Mouse (Mus musculus) adrenal gland, adult 2 months (tissue): ENCODE results near the gene Cyp2b19. TPM values are rescaled to one million over a fixed set of nuclear protein-coding genes. Genes with fewer than 3 reads are reported as not detected.

ENCODE experiments used
- polyA plus RNA-seq: library from polyadenylated mRNA; depleted of rRNA; stranded (reverse); fragments of >200 nt; gene quantifications from 2 replicates; pipeline ENCODE4 v1.2.3, GENCODE M21; 2012; rRNA removed
- total RNA-seq, 2 experiments: library from RNA; stranded (reverse); gene quantifications; 2 replicates each; pipeline ENCODE4 v1.2.3; 2021

Cyp2b19 gene
- total and polyA plus RNA-seq, 3 experiments: not detected

Other genes starting within 250 kb of the Cyp2b19 start
- gene Nlrp9a, start 222.1 kb upstream of the Cyp2b19 start, total RNA-seq: not detected
- gene Nlrp9a, start 222.1 kb upstream of the Cyp2b19 start, polyA plus RNA-seq: not detected in 2 replicates
- gene Vmn1r185, start 138.7 kb upstream of the Cyp2b19 start, total RNA-seq: not detected
- gene Vmn1r185, start 138.7 kb upstream of the Cyp2b19 start, polyA plus RNA-seq: not detected in 2 replicates
- gene Cyp2b23, start 70.7 kb upstream of the Cyp2b19 start, total RNA-seq: not detected
- gene Cyp2b23, start 70.7 kb upstream of the Cyp2b19 start, polyA plus RNA-seq: 0.04 TPM in 1 of 2 replicates, not detected in the other
- gene Cyp2g1, start 51.8 kb downstream of the Cyp2b19 start, total RNA-seq: not detected
- gene Cyp2g1, start 51.8 kb downstream of the Cyp2b19 start, polyA plus RNA-seq: not detected in 2 replicates
- 1 to 10 TPM in 1 of 2 experiments, not detected in 1; 3.1 TPM for gene Cyp2a5, start 78.2 kb downstream of the Cyp2b19 start, total RNA-seq
- 0.22 TPM in 1 of 2 replicates, not detected in the other for gene Cyp2a5, start 78.2 kb downstream of the Cyp2b19 start, polyA plus RNA-seq
- gene Cyp2a22, start 182.2 kb downstream of the Cyp2b19 start, total RNA-seq: not detected
- gene Cyp2a22, start 182.2 kb downstream of the Cyp2b19 start, polyA plus RNA-seq: not detected in 2 replicates